Comparison of ENCODE assay signal across 8 mouse cellular contexts in the genomic region with DNA sequence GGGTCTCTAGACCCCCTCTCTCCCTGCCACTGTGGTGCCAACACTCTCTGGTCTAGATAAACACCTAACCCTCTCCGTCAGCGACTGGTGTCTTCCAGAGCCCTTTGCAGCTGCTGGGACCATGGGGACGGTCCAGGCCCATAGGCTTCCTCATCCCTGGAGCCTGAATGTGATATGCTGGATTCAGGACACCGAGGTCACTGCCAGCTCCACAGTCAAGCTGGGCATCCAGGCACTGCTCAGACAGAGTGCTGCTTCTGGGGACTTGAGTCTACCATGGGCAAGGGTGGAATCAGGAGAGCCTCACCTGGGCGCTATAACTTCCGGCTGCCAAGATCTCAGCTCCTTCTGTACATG.
DNase-seq lines count a peak whose midpoint lies in the region; ATAC-seq and TF ChIP-seq lines count a peak whose summit lies in the region.

No protein-coding gene starts in this region.

- H3K36me3 ChIP-seq in heart, embryonic 12.5 days: no peaks in the 10 kb centered on the region
- no peaks in the 10 kb centered on the region for H3K36me3 ChIP-seq in E14TG2a.4 (ENCODE audit: insufficient read depth, low read length)
- no peaks in the 10 kb centered on the region for H3K36me3 ChIP-seq in forebrain, embryonic 14.5 days (ENCODE audit: control insufficient read depth, insufficient read depth, low read length)
- no peaks in the 10 kb centered on the region for H3K36me3 ChIP-seq in limb, embryonic 15.5 days

- no peak overlapping the region for H3K4me3 ChIP-seq in heart, embryonic 12.5 days
- 0 out of 2 replicates have a peak overlapping the region, but pooled peaks have one; percentile 20 for H3K4me3 ChIP-seq in E14TG2a.4 (replicated peaks; ENCODE audit: low read length)
- no peak overlapping the region for H3K4me3 ChIP-seq in forebrain, embryonic 14.5 days (ENCODE audit: low read depth, low read length)
- H3K4me3 ChIP-seq in limb, embryonic 15.5 days: no peak overlapping the region

- WGBS in heart, embryonic 12.5 days: 55% methylated on average over 6 of the region's 6 CpGs
- 75% methylated on average over 6 of the region's 6 CpGs for WGBS in forebrain, embryonic 14.5 days
- 64% methylated on average over 6 of the region's 6 CpGs for WGBS in limb, embryonic 15.5 days

- H3K9me3 ChIP-seq in heart, embryonic 12.5 days (replicated peaks): no peaks in the 10 kb centered on the region; the same call in 1 of the 2 replicates
- H3K9me3 ChIP-seq in E14TG2a.4 (ENCODE audit: low read length): peaks cover 6% of the 10 kb centered on the region
- no peaks in the 10 kb centered on the region for H3K9me3 ChIP-seq in forebrain, embryonic 14.5 days (replicated peaks; ENCODE audit: control insufficient read depth, low read length)
- H3K9me3 ChIP-seq in limb, embryonic 15.5 days: no peaks in the 10 kb centered on the region

- DNase-seq in heart, postnatal 14 days: no peak
- no peak for DNase-seq in forebrain, embryonic 14.5 days (ENCODE audit: low spot score)
- DNase-seq in right cerebral cortex, adult 2 months (ENCODE audit: low spot score in 2 of 2): no peak
- no peak for DNase-seq in left cerebral cortex, postnatal 14 days (ENCODE audit: low spot score in 2 of 2)
- DNase-seq in cerebellum, postnatal 14 days: no peak

- no peak for TF ChIP-seq CTCF in E14TG2a.4 (conservative IDR thresholded peaks at IDR 0.05; ENCODE audit: low read length)

- intact Hi-C loops in heart, postnatal 14 days (cut with DNase I): no loop called here
- intact Hi-C loops in left cerebral cortex, postnatal 14 days (cut with DNase I): loop anchor here (5.0 kb wide), 2 partner anchors 54 to 104 kb away; no protein-coding TSS in a partner anchor

- H3K27me3 ChIP-seq in heart, embryonic 12.5 days (replicated peaks): no peaks in the 10 kb centered on the region
- peaks cover 18% of the 10 kb centered on the region for H3K27me3 ChIP-seq in E14TG2a.4 (ENCODE audit: insufficient read depth, low read length)
- no peaks in the 10 kb centered on the region for H3K27me3 ChIP-seq in forebrain, embryonic 14.5 days (replicated peaks; ENCODE audit: control insufficient read depth, insufficient read depth, low read length)
- H3K27me3 ChIP-seq in limb, embryonic 15.5 days: no peaks in the 10 kb centered on the region

- no peak for ATAC-seq in heart, embryonic 12.5 days (ENCODE audit: insufficient number of reproducible peaks, low FRiP score)
- no peak for ATAC-seq in forebrain, embryonic 14.5 days
- no peak for ATAC-seq in limb, embryonic 15.5 days (ENCODE audit: insufficient number of reproducible peaks, low FRiP score, low TSS enrichment, low read depth)

- H3K9ac ChIP-seq in heart, embryonic 12.5 days: peak overlapping the region; percentile 61
- peak overlapping the region; percentile 43 for H3K9ac ChIP-seq in forebrain, embryonic 14.5 days (ENCODE audit: low read length)
- no peak overlapping the region for H3K9ac ChIP-seq in limb, embryonic 15.5 days

- peak overlapping the region; percentile 97 for H3K27ac ChIP-seq in heart, embryonic 12.5 days (ENCODE audit: poor library complexity, severe bottlenecking)
- peak overlapping the region; percentile 93 for H3K27ac ChIP-seq in forebrain, embryonic 14.5 days (ENCODE audit: low read depth, low read length)
- peak overlapping the region; percentile 84 for H3K27ac ChIP-seq in limb, embryonic 15.5 days

- peak overlapping the region; percentile 42 for H3K4me2 ChIP-seq in heart, embryonic 12.5 days
- no peak overlapping the region for H3K4me2 ChIP-seq in forebrain, embryonic 14.5 days (ENCODE audit: low read length)
- H3K4me2 ChIP-seq in limb, embryonic 15.5 days: no peak overlapping the region

- H3K4me1 ChIP-seq in heart, embryonic 12.5 days (replicated peaks): peaks cover 61% of the 10 kb centered on the region
- peaks cover 46% of the 10 kb centered on the region for H3K4me1 ChIP-seq in E14TG2a.4 (replicated peaks; ENCODE audit: low read depth, low read length)
- peaks cover 42% of the 10 kb centered on the region for H3K4me1 ChIP-seq in forebrain, embryonic 14.5 days (ENCODE audit: control insufficient read depth, insufficient read depth, low read length)
- H3K4me1 ChIP-seq in limb, embryonic 15.5 days: peaks cover 59% of the 10 kb centered on the region
